Mouse (Mus musculus): ENCODE measurements around the gene Tas1r2. TPM values are rescaled to one million over a fixed set of nuclear protein-coding genes. Genes with fewer than 3 reads are reported as not detected.
A peak's percentile ranks its signal among the peaks of the same experiment; 100 is the strongest.

Gene Tas1r2
- polyA plus RNA-seq, 1 experiment from 2014 or later = not detected

DNA sequence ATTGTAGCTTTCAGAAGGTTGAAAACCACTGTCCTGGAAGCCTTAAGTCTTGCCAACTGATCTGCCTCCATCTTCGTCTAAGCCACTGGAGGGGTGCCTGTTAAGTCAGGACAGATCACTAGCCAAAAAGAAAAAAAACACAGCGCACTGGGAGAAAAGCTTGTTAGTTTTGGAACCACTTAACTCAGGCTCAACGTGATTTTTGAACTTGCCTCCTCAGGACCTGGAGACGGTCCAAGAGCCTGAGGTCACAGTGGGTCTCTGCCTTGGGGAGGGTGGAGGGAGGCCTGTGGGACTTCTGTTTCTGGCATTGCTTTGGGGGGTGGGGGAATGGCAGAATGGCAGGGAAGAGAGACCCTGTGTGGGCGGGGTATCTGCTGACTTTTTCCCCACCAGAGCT lies 22.2 kb upstream of the Tas1r2 start:
- no peak for DNase-seq (ENCODE audit: low spot score)
- Histone ChIP-seq H3K4me2 (ENCODE audit: low read depth, low read length) (no peak overlapping the region), H3K36me3 (ENCODE audit: control insufficient read depth, insufficient read depth, low read length) (0 out of 2 replicates have a peak, but pooled peaks cover 4% of the 10 kb centered on the region), H3K27me3 (replicated peaks; ENCODE audit: control insufficient read depth, insufficient read depth, low read length) (no peaks in the 10 kb centered on the region), H3K4me3 (ENCODE audit: low read depth, low read length) (no peak overlapping the region), H3K4me1 (ENCODE audit: control insufficient read depth, insufficient read depth, low read length) (0 out of 2 replicates have a peak, but pooled peaks cover 5% of the 10 kb centered on the region), H3K9me3 (ENCODE audit: control insufficient read depth, low read length) (no peaks in the 10 kb centered on the region), H3K27ac (replicated peaks; ENCODE audit: low read depth, low read length) (no peak overlapping the region), H3K9ac (ENCODE audit: low read depth, low read length) (no peak overlapping the region)
- 54% methylated on average over 5 of the region's 5 CpGs for WGBS
- ATAC-seq (ENCODE audit: low read depth) = no peak

DNA sequence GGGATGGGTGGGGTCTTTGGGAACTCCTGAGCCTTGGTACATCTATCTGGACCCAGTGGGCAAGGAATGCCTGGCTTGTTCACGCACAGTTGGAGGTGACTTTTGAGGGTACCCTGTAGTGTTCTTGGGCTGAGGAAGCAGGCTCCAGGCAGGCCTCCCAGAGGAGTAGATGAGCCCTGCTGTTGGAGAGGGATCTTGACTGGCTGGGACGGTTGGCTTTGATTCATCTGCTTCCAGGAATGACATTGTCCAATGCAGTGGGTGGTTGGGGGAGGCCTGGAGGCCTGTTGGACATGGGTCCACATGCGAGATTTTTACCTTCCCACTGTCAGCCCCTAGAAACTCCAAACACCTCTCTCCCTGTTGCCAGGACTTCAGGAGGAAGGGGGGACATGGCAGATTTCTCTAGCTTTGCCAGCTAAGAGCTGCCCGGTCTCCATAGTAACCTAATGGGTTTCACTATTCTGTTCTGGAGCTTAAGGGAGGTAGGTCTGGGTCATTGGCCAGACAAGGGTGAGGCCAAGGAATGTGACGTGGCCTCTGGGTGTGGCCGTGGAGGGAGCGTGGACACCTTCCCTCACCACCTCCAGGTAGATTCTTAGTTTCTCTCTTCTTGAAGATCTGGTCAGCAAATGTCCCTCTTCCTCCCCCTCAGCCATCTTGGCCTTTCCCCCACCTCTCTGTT lies 21.6 kb upstream of the Tas1r2 start:
- Histone ChIP-seq H3K9ac (ENCODE audit: low read depth, low read length) (no peak overlapping the region), H3K4me1 (ENCODE audit: control insufficient read depth, insufficient read depth, low read length) (0 out of 2 replicates have a peak, but pooled peaks cover 5% of the 10 kb centered on the region), H3K36me3 (ENCODE audit: control insufficient read depth, insufficient read depth, low read length) (0 out of 2 replicates have a peak, but pooled peaks cover 4% of the 10 kb centered on the region), H3K9me3 (ENCODE audit: control insufficient read depth, low read length) (no peaks in the 10 kb centered on the region), H3K27ac (replicated peaks; ENCODE audit: low read depth, low read length) (no peak overlapping the region), H3K4me2 (ENCODE audit: low read depth, low read length) (no peak overlapping the region), H3K4me3 (ENCODE audit: low read depth, low read length) (no peak overlapping the region), H3K27me3 (replicated peaks; ENCODE audit: control insufficient read depth, insufficient read depth, low read length) (no peaks in the 10 kb centered on the region)
- DNase-seq (ENCODE audit: low spot score) (no peak), ATAC-seq (ENCODE audit: low read depth) (no peak)
- WGBS = 85% methylated on average over 7 of the region's 7 CpGs

DNA sequence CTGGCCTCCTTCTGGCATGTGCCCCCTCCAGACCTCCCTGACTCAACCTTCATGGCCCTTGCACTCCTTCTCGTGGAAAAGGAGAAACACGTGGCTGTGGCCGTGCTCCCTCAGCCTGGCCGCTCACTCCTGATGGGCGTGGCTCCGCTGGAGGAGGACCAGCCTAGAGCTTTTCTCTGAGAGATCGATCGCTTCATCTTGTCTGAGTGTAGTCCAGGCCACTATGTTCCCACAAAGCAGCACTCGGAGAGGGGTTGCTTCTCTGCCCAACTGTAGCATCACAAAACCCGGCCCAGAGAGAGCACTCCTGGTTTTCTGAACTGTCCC lies 21.1 kb upstream of the Tas1r2 start:
- 77% methylated on average over 10 of the region's 10 CpGs for WGBS
- no peak overlapping the region for H3K27ac ChIP-seq (replicated peaks; ENCODE audit: low read depth, low read length)
- no peak overlapping the region for H3K4me2 ChIP-seq (ENCODE audit: low read depth, low read length)
- no peak overlapping the region for H3K9ac ChIP-seq (ENCODE audit: low read depth, low read length)
- H3K4me3 ChIP-seq (ENCODE audit: low read depth, low read length) = no peak overlapping the region
- ATAC-seq (ENCODE audit: low read depth) (no peak), DNase-seq (ENCODE audit: low spot score) (no peak)
- H3K27me3 ChIP-seq (replicated peaks; ENCODE audit: control insufficient read depth, insufficient read depth, low read length) = no peaks in the 10 kb centered on the region
- no peaks in the 10 kb centered on the region for H3K9me3 ChIP-seq (ENCODE audit: control insufficient read depth, low read length)
- 0 out of 2 replicates have a peak, but pooled peaks cover 5% of the 10 kb centered on the region for H3K4me1 ChIP-seq (ENCODE audit: control insufficient read depth, insufficient read depth, low read length)
- H3K36me3 ChIP-seq (ENCODE audit: control insufficient read depth, insufficient read depth, low read length) = 0 out of 2 replicates have a peak, but pooled peaks cover 8% of the 10 kb centered on the region

DNA sequence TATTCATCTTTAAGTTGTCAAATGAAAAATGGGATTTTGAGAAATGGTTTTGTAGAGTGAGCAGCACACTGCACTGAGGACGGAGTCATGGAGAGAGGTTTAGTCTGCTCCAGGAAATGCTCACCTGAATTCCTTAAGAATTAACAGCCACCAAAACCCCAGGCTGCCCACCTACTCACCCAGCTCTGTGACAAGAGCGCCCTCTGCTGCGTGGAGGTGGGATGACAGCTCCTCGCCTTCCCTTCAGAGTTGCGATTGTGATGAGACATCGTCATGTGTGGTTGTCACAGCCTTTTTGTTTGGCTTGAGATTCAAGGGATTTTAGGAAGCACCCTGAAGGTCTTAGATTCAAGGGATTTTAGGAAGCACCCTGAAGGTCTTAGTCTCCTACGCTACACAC lies 17.0 kb upstream of the Tas1r2 start:
- 0 out of 2 replicates have a peak, but pooled peaks cover 2% of the 10 kb centered on the region for H3K27me3 ChIP-seq (replicated peaks; ENCODE audit: control insufficient read depth, insufficient read depth, low read length)
- 19% methylated on average over 7 of the region's 7 CpGs for WGBS
- H3K27ac ChIP-seq (replicated peaks; ENCODE audit: low read depth, low read length) = no peak overlapping the region
- ATAC-seq (ENCODE audit: low read depth) = 0 out of 2 replicates have a peak, but pooled peaks have one; percentile 42
- no peak overlapping the region for H3K4me3 ChIP-seq (ENCODE audit: low read depth, low read length)
- no peak for DNase-seq (ENCODE audit: low spot score)
- no peak overlapping the region for H3K9ac ChIP-seq (ENCODE audit: low read depth, low read length)
- H3K4me2 ChIP-seq (ENCODE audit: low read depth, low read length) = no peak overlapping the region
- 0 out of 2 replicates have a peak, but pooled peaks cover 9% of the 10 kb centered on the region for H3K36me3 ChIP-seq (ENCODE audit: control insufficient read depth, insufficient read depth, low read length)
- H3K4me1 ChIP-seq (ENCODE audit: control insufficient read depth, insufficient read depth, low read length) = 0 out of 2 replicates have a peak, but pooled peaks cover 2% of the 10 kb centered on the region
- H3K9me3 ChIP-seq (ENCODE audit: control insufficient read depth, low read length) = no peaks in the 10 kb centered on the region

DNA sequence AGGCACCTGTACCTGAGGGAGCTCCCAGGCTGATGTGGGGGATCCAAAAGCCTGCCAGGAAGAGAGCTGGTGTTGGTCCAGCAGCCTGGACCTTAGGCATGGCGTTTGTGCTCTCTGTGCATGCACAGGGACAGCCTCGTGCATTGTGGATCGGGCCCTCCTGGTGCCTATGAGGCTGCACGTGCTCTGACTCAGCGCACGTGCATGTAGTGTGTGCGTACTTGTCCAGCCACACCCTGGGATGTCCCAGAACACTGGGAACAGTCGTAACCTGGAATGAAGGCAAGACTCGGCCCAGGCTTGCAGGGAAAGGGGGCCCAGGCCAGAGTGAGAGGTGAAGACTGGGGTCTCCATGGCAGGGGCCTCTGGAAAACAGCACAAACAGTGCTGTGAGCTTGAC lies 15.5 kb upstream of the Tas1r2 start:
- no peaks in the 10 kb centered on the region for H3K9me3 ChIP-seq (ENCODE audit: control insufficient read depth, low read length)
- H3K27ac ChIP-seq (replicated peaks; ENCODE audit: low read depth, low read length) = no peak overlapping the region
- ATAC-seq (ENCODE audit: low read depth) (no peak), DNase-seq (ENCODE audit: low spot score) (no peak)
- H3K36me3 ChIP-seq (ENCODE audit: control insufficient read depth, insufficient read depth, low read length) = 0 out of 2 replicates have a peak, but pooled peaks cover 9% of the 10 kb centered on the region
- no peak overlapping the region for H3K4me2 ChIP-seq (ENCODE audit: low read depth, low read length)
- peaks cover 16% of the 10 kb centered on the region for H3K27me3 ChIP-seq (replicated peaks; ENCODE audit: control insufficient read depth, insufficient read depth, low read length)
- no peak overlapping the region for H3K4me3 ChIP-seq (ENCODE audit: low read depth, low read length)
- WGBS = 87% methylated on average over 9 of the region's 9 CpGs
- no peak overlapping the region for H3K9ac ChIP-seq (ENCODE audit: low read depth, low read length)
- H3K4me1 ChIP-seq (ENCODE audit: control insufficient read depth, insufficient read depth, low read length) = peaks cover 8% of the 10 kb centered on the region

DNA sequence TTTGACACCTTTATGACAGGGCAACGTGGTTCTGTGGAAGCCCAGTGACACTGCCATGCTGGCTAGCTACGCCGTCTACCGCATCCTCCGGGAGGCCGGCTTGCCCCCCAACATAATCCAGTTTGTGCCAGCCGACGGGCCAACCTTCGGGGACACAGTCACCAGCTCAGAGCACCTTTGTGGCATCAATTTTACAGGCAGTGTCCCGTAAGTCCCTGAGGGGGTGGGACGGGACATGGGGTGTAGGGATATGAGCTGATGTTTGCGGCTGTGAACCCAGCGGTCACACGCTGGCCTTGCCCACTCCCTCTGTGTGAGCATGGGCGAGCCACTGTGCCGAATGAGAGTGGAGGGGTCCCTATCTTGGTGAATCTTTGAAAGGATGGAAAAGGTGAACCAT lies 15.0 kb upstream of the Tas1r2 start:
- H3K9ac ChIP-seq (ENCODE audit: low read depth, low read length) = no peak overlapping the region
- no peak overlapping the region for H3K4me2 ChIP-seq (ENCODE audit: low read depth, low read length)
- H3K4me1 ChIP-seq (ENCODE audit: control insufficient read depth, insufficient read depth, low read length) = peaks cover 8% of the 10 kb centered on the region
- WGBS = 93% methylated on average over 16 of the region's 16 CpGs
- H3K27ac ChIP-seq (replicated peaks; ENCODE audit: low read depth, low read length) = no peak overlapping the region
- no peaks in the 10 kb centered on the region for H3K9me3 ChIP-seq (ENCODE audit: control insufficient read depth, low read length)
- no peak for ATAC-seq (ENCODE audit: low read depth)
- H3K4me3 ChIP-seq (ENCODE audit: low read depth, low read length) = no peak overlapping the region
- 0 out of 2 replicates have a peak, but pooled peaks cover 9% of the 10 kb centered on the region for H3K36me3 ChIP-seq (ENCODE audit: control insufficient read depth, insufficient read depth, low read length)
- no peak for DNase-seq (ENCODE audit: low spot score)
- H3K27me3 ChIP-seq (replicated peaks; ENCODE audit: control insufficient read depth, insufficient read depth, low read length) = peaks cover 18% of the 10 kb centered on the region

DNA sequence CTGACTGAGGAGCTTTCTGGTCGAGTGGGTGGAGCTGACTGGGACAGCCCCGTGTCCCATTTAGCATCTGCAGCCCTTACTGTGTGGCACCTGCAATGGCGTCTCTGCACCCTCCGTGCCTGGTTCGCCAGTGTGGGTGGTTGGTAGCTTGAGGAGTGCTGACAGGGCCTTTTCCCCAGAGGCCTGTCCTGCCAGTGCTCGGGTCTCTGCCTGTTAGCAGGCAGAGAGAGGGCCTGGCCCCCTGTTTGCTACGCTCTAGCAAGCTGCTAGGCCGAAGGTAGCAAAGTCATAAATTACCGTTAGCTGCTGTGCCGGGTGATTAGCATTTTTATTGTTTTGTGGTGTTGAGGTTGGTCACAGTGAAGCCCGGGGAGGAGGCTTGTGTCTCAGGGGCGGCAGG lies 13.5 kb upstream of the Tas1r2 start:
- Histone ChIP-seq H3K4me3 (ENCODE audit: low read depth, low read length) (no peak overlapping the region), H3K9ac (ENCODE audit: low read depth, low read length) (no peak overlapping the region), H3K27ac (replicated peaks; ENCODE audit: low read depth, low read length) (no peak overlapping the region), H3K4me2 (ENCODE audit: low read depth, low read length) (no peak overlapping the region), H3K9me3 (ENCODE audit: control insufficient read depth, low read length) (no peaks in the 10 kb centered on the region), H3K36me3 (ENCODE audit: control insufficient read depth, insufficient read depth, low read length) (0 out of 2 replicates have a peak, but pooled peaks cover 16% of the 10 kb centered on the region), H3K27me3 (replicated peaks; ENCODE audit: control insufficient read depth, insufficient read depth, low read length) (peaks cover 18% of the 10 kb centered on the region), H3K4me1 (ENCODE audit: control insufficient read depth, insufficient read depth, low read length) (peaks cover 8% of the 10 kb centered on the region)
- 59% methylated on average over 11 of the region's 12 CpGs for WGBS
- no peak for ATAC-seq (ENCODE audit: low read depth)
- no peak for DNase-seq (ENCODE audit: low spot score)

DNA sequence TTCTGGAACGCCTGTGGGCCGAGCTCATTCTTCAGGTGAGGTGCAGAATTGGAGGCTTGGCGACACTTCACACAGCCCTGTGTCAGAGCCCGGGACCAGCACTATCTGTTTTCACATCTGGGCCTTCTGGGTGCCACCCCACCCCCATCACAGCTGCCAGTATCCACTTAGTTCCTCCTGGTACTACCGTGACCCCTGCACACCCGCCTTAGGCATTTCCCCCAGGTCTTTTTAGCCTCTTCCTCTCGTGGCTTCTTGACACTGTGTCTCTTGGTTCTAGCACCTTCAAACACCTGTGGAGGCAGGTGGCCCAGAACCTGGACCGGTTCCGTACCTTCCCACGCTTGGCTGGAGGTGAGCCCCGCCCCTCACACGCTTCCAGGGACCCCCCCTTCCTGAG lies 13.0 kb upstream of the Tas1r2 start:
- ATAC-seq (ENCODE audit: low read depth) (no peak), DNase-seq (ENCODE audit: low spot score) (no peak)
- H3K4me1 ChIP-seq (ENCODE audit: control insufficient read depth, insufficient read depth, low read length) = peaks cover 8% of the 10 kb centered on the region
- H3K27ac ChIP-seq (replicated peaks; ENCODE audit: low read depth, low read length) = no peak overlapping the region
- no peaks in the 10 kb centered on the region for H3K9me3 ChIP-seq (ENCODE audit: control insufficient read depth, low read length)
- no peak overlapping the region for H3K4me2 ChIP-seq (ENCODE audit: low read depth, low read length)
- no peak overlapping the region for H3K9ac ChIP-seq (ENCODE audit: low read depth, low read length)
- 57% methylated on average over 12 of the region's 12 CpGs for WGBS
- H3K36me3 ChIP-seq (ENCODE audit: control insufficient read depth, insufficient read depth, low read length) = 0 out of 2 replicates have a peak, but pooled peaks cover 21% of the 10 kb centered on the region
- no peak overlapping the region for H3K4me3 ChIP-seq (ENCODE audit: low read depth, low read length)
- H3K27me3 ChIP-seq (replicated peaks; ENCODE audit: control insufficient read depth, insufficient read depth, low read length) = peaks cover 18% of the 10 kb centered on the region

DNA sequence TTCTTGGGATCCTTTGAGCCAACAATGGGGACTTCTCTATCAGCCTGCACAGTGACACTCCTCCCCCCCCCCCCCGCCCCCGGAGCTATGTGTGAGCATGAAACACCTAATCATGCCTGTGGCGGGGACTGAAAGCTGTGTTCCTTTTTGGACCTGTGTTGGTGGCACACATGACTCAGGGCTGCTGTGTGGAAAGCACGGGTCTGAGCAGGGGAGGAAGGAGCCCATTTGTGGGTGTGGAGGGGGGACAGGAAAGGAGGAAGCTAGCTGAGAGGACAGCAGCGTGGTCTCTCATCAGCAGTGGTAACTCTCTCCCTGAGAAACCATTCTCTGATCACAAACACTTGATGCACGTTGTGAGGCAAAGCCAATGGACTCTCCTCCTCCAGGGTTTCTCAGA lies 12.6 kb upstream of the Tas1r2 start:
- Histone ChIP-seq H3K9me3 (ENCODE audit: control insufficient read depth, low read length) (no peaks in the 10 kb centered on the region), H3K27me3 (replicated peaks; ENCODE audit: control insufficient read depth, insufficient read depth, low read length) (peaks cover 18% of the 10 kb centered on the region), H3K4me1 (ENCODE audit: control insufficient read depth, insufficient read depth, low read length) (peaks cover 8% of the 10 kb centered on the region), H3K27ac (replicated peaks; ENCODE audit: low read depth, low read length) (no peak overlapping the region), H3K4me2 (ENCODE audit: low read depth, low read length) (no peak overlapping the region), H3K4me3 (ENCODE audit: low read depth, low read length) (no peak overlapping the region), H3K36me3 (ENCODE audit: control insufficient read depth, insufficient read depth, low read length) (0 out of 2 replicates have a peak, but pooled peaks cover 22% of the 10 kb centered on the region), H3K9ac (ENCODE audit: low read depth, low read length) (no peak overlapping the region)
- DNase-seq (ENCODE audit: low spot score) (no peak), ATAC-seq (ENCODE audit: low read depth) (no peak)
- WGBS = 65% methylated on average over 6 of the region's 6 CpGs
